ENCODE assay signal across 8 mouse cellular contexts in genomic region chr7:29303738-29304462, GRCm38 (mm10). TPM values are rescaled to one million over a fixed set of nuclear protein-coding genes. Genes with fewer than 3 reads are reported as not detected.
DNase-seq lines count a peak whose midpoint lies in the region; ATAC-seq and TF ChIP-seq lines count a peak whose summit lies in the region.

Gene Dpf1, plus strand, starts transcription at chr7:29303951.

- peak; percentile 35; the same call in 1 of the 2 replicates for TF ChIP-seq POLR2A in cortical plate, adult 2 months (IDR thresholded peaks at IDR 0.05; ENCODE audit: extremely low read depth, insufficient read depth, low read length)

- peaks cover 19% of the 10 kb centered on the region for H3K27me3 ChIP-seq in intestine, embryonic 14.5 days (replicated peaks; ENCODE audit: control insufficient read depth, insufficient read depth, low read length)

- H3K36me3 ChIP-seq in intestine, embryonic 14.5 days (ENCODE audit: control insufficient read depth, insufficient read depth, low read length): no peaks in the 10 kb centered on the region

- peak within 1 kb of the TSS; percentile 37; the same call in 1 of the 2 replicates for H3K9ac ChIP-seq in intestine, embryonic 14.5 days (ENCODE audit: low read length)

- intact Hi-C loops in gastrocnemius, postnatal 14 days (cut with DNase I; ENCODE audit: low total_unique reads): no loop called here
- intact Hi-C loops in left cerebral cortex, postnatal 14 days (cut with DNase I): loop anchor here (5.0 kb wide), 3 partner anchors 58 to 218 kb away; partner anchors contain the start of genes Ggn and Spred3

- TF ChIP-seq CTCF in cortical plate, adult 2 months (IDR thresholded peaks at IDR 0.05; ENCODE audit: extremely low read depth, insufficient read depth, low read length): no peak

- peak within 1 kb of the TSS; percentile 93 for H3K4me3 ChIP-seq in cortical plate, adult 2 months (ENCODE audit: insufficient read depth, low read length)
- H3K4me3 ChIP-seq in intestine, embryonic 14.5 days (ENCODE audit: low read depth, low read length): peak within 1 kb of the TSS; percentile 43

- DNase-seq in urinary bladder, postnatal 14 days (ENCODE audit: low spot score): peak; percentile 75
- DNase-seq in urinary bladder, postnatal 10 days (ENCODE audit: low spot score): no peak
- DNase-seq in gastrocnemius, postnatal 14 days: peak; percentile 84
- peak; percentile 84 for DNase-seq in intestine, embryonic 14.5 days (ENCODE audit: low spot score)
- peak; percentile 92 to 93 for DNase-seq in left cerebral cortex, postnatal 14 days (ENCODE audit: low spot score in 2 of 2)
- peak; percentile 90 to 92 for DNase-seq in right cerebral cortex, postnatal 36 days (ENCODE audit: low spot score in 2 of 2)

- H3K27ac ChIP-seq in cortical plate, adult 2 months (ENCODE audit: insufficient read depth, low read length): no peak within 1 kb of the TSS; the same call in 1 of the 2 replicates
- no peak within 1 kb of the TSS for H3K27ac ChIP-seq in intestine, embryonic 14.5 days (ENCODE audit: low read depth)

- peak; percentile 78 for ATAC-seq in intestine, embryonic 14.5 days (replicated peaks; ENCODE audit: low FRiP score, low TSS enrichment, low read depth)
- peak; percentile 57 for ATAC-seq in megakaryocyte progenitor cell, adult 5-6 weeks (replicated peaks; ENCODE audit: poor library complexity)

- under 1% methylated on average over 65 of the region's 67 CpGs for WGBS in intestine, embryonic 14.5 days

- H3K4me2 ChIP-seq in intestine, embryonic 14.5 days (ENCODE audit: low read length): peak within 1 kb of the TSS; percentile 87

- H3K9me3 ChIP-seq in intestine, embryonic 14.5 days (ENCODE audit: control insufficient read depth, low read length): no peaks in the 10 kb centered on the region

- peaks cover 2% of the 10 kb centered on the region; the same call in 1 of the 2 replicates for H3K4me1 ChIP-seq in cortical plate, adult 2 months (ENCODE audit: control insufficient read depth, insufficient read depth, low read length)
- peaks cover 32% of the 10 kb centered on the region for H3K4me1 ChIP-seq in intestine, embryonic 14.5 days (replicated peaks; ENCODE audit: control insufficient read depth, insufficient read depth, low read length)

RNA-seq across cellular contexts. Expression of gene Dpf1, which starts in this region (rescaled TPM):
- 59.6 and 65.1 TPM in 2 replicates for polyA plus RNA-seq in cortical plate, adult 2 months (2012; rRNA removed)
- total RNA-seq in gastrocnemius, postnatal 14 days (2021): 1 to 10 TPM; 2.7 to 4.5 TPM
- 7.4 and 8.8 TPM in 2 replicates for polyA plus RNA-seq in intestine, embryonic 14.5 days (2014; fragmentation: Nextera tagmentation; extraction: Ambion mirVana)
- total RNA-seq in left cerebral cortex, postnatal 14 days (2021): 100 to 1,000 TPM in 1 of 2 experiments, 10 to 100 TPM in 1; 97.6 to 105 TPM
- 0.05 and 0.73 TPM in 2 replicates for total RNA-seq in megakaryocyte progenitor cell, adult 5-6 weeks (2015)
- total RNA-seq in megakaryocyte progenitor cell, adult 5-6 weeks (2017): 0.10 TPM in 1 of 2 replicates, not detected in the other

Comparison
In these comparisons a context has a peak if more than half of its experiments do, and no peak if none do; other contexts are left out.
1. RNA of gene Dpf1 (total RNA-seq): 97.6 to 105 TPM in left cerebral cortex, postnatal 14 days; 2.7 to 4.5 TPM in gastrocnemius, postnatal 14 days and 0.05 to 0.73 TPM in megakaryocyte progenitor cell, adult 5-6 weeks; every median in the first group is over 10 times any median in the second.
2. Peak in ATAC-seq in megakaryocyte progenitor cell, adult 5-6 weeks; RNA of the gene not detected or under 1 TPM.